Mouse (Mus musculus): ENCODE measurements around the gene Dcun1d3. TPM values are rescaled to one million over a fixed set of nuclear protein-coding genes. Genes with fewer than 3 reads are reported as not detected.

Gene Dcun1d3
- total and polyA plus RNA-seq, 3 experiments: 2.5 to 5.6 TPM; not detected in 1

DNA sequence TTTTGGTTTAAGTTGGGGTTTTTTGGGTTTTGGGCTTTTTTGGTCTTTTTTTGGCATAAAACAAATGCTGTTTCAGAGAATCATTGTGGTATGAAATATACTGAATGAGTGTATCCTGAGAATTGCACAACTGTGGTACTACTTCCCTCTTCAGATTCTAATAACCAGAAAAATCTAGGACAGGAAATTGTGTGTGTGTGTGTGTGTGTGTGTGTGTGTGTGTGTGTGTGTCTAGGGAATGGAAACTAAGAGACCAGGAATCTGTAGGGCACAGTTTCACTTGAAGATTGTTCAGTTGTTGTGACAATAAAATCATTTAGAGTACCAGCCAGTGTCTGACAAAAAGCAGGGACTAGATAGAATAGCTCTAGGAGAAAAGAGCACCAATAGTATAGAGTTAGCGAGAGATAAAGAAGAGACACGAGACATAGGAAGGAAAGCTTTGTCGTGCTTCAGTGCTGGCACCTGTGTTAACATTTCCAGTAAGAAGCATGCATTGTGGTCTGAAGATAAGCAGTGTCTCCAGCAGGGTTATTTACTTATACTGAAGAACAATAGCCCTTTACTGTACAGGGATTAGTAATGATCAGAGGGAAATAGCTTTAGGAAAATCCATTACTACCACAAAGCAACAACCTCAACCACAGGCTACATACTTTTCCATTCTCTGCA lies 3.4 kb upstream of the Dcun1d3 start:
- H3K9me3 ChIP-seq (replicated peaks; ENCODE audit: insufficient read depth, low read length): no peaks in the 10 kb centered on the region
- H3K27me3 ChIP-seq (ENCODE audit: control insufficient read depth in 1 of 2, insufficient read depth in 2 of 2, low read length in 2 of 2): no peaks in the 10 kb centered on the region
- H3K27ac ChIP-seq (ENCODE audit: control insufficient read depth, low read depth, low read length): no peak overlapping the region
- no peak overlapping the region for H3K9ac ChIP-seq (ENCODE audit: control insufficient read depth, low read depth, low read length, poor library complexity, severe bottlenecking)
- H3K4me1 ChIP-seq (ENCODE audit: control insufficient read depth in 1 of 2, insufficient read depth in 2 of 2, low read length in 2 of 2): peaks cover 10 to 17% of the 10 kb centered on the region in 2 experiments
- TF ChIP-seq BHLHE40 (IDR thresholded peaks at IDR 0.05; ENCODE audit: borderline replicate concordance, low read depth, low read length) (peak; percentile 43; the same call in 1 of the 2 replicates), JUND (IDR thresholded peaks at IDR 0.05; ENCODE audit: low read depth, low read length) (no peak), POLR2AphosphoS2 (IDR thresholded peaks at IDR 0.05; ENCODE audit: low read length) (no peak), ETS1 (IDR thresholded peaks at IDR 0.05; ENCODE audit: low read depth, low read length) (no peak), RAD21 (IDR thresholded peaks at IDR 0.05; ENCODE audit: low read depth, low read length) (no peak), NELFE (IDR thresholded peaks at IDR 0.05; ENCODE audit: low read depth, low read length) (no peak), UBTF (IDR thresholded peaks at IDR 0.05; ENCODE audit: borderline replicate concordance, insufficient read depth, low read depth, low read length) (no peak), POLR2A (IDR thresholded peaks at IDR 0.05; ENCODE audit: control insufficient read depth in 1 of 2, insufficient read depth in 1 of 2, low read depth in 1 of 2, low read length in 2 of 2, poor library complexity in 1 of 2) (no peak), USF2 (IDR thresholded peaks at IDR 0.05; ENCODE audit: borderline replicate concordance in 1 of 2, insufficient read depth in 1 of 2, low read depth in 1 of 2, low read length in 2 of 2) (no peak), CHD2 (IDR thresholded peaks at IDR 0.05; ENCODE audit: low read length) (no peak), CTCF (IDR thresholded peaks at IDR 0.05 in 2 of 3, conservative IDR thresholded peaks at IDR 0.05 in 1 of 3; ENCODE audit: control insufficient read depth in 1 of 3, insufficient read depth in 1 of 3, low read depth in 2 of 3, low read length in 3 of 3, poor library complexity in 1 of 3, severe bottlenecking in 1 of 3) (no peak), EP300 (IDR thresholded peaks at IDR 0.05; ENCODE audit: low read depth in 1 of 2, low read length in 2 of 2) (peak; percentile 13 to 40; a peak in 1 of 4 replicates), POLR2AphosphoS5 (IDR thresholded peaks at IDR 0.05; ENCODE audit: borderline replicate concordance, low read depth, low read length) (no peak), MAX (IDR thresholded peaks at IDR 0.05; ENCODE audit: low read length) (no peak), TAL1 (IDR thresholded peaks at IDR 0.05; ENCODE audit: low read length) (no peak), SMC3 (IDR thresholded peaks at IDR 0.05; ENCODE audit: low read depth, low read length) (no peak), ZC3H11A (IDR thresholded peaks at IDR 0.05; ENCODE audit: low read depth, low read length) (no peak), TBP (IDR thresholded peaks at IDR 0.05; ENCODE audit: low read depth, low read length) (0 out of 2 replicates have a peak, but pooled peaks have one; percentile 34), GABPA (IDR thresholded peaks at IDR 0.05; ENCODE audit: low read depth, low read length) (no peak), TCF12 (IDR thresholded peaks at IDR 0.05; ENCODE audit: low read depth, low read length) (peak; percentile 42; the same call in 1 of the 2 replicates), ELF1 (IDR thresholded peaks at IDR 0.05; ENCODE audit: low read depth, low read length) (no peak), GATA1 (IDR thresholded peaks at IDR 0.05; ENCODE audit: low read depth, low read length) (peak; percentile 44; the same call in 1 of the 2 replicates), RCOR1 (IDR thresholded peaks at IDR 0.05; ENCODE audit: low read depth, low read length) (no peak), MAFK (IDR thresholded peaks at IDR 0.05; ENCODE audit: borderline replicate concordance, low read depth, low read length) (no peak)
- no peaks in the 10 kb centered on the region for H3K79me2 ChIP-seq (ENCODE audit: control insufficient read depth, insufficient read depth, low read length, poor library complexity)
- no peak overlapping the region for H3K4me3 ChIP-seq (ENCODE audit: control insufficient read depth in 1 of 2, insufficient read depth in 1 of 2, low read depth in 2 of 2, low read length in 2 of 2)
- H3K36me3 ChIP-seq (ENCODE audit: control insufficient read depth in 1 of 2, insufficient read depth in 2 of 2, low read length in 2 of 2): peaks cover 0 to 28% of the 10 kb centered on the region in 2 experiments; a peak in 2 of 4 replicates
- peak; percentile 51 for DNase-seq (ENCODE audit: low read depth, low spot score)
